Mouse (Mus musculus) neural tube, embryonic 14.5 days (tissue): ENCODE measurements at regions not wholly inside any gene's neighbourhood (a gene's known extent, or its start where the extent isn't known, plus 50 kb on each side); places are given as distances from the start of the nearest gene placed in this dataset.

Experiments used
- ATAC-seq: fragments of 200-750 bp; cut with Nextera tagmentation; 2 replicates; pipeline ENCODE4 v1.8.0; 2017; ENCODE audit warnings: low read depth, mild to moderate bottlenecking, moderate TSS enrichment, moderate library complexity
- H3K27ac ChIP-seq: fragments of 300-500 bp; sonication (generic); 2 replicates; pipeline ENCODE4 v1.5.1; 2014; ENCODE audit warnings: low read depth, mild to moderate bottlenecking, control low read depth, low read length, moderate library complexity, mixed read lengths
- H3K27me3 ChIP-seq: fragments of 300-500 bp; sonication (generic); 2 replicates; pipeline ENCODE4 v1.6.1; 2014; ENCODE audit warnings: low read length; ENCODE audit not compliant: control insufficient read depth, insufficient read depth
- H3K36me3 ChIP-seq: fragments of 300-500 bp; sonication (generic); 2 replicates; pipeline ENCODE4 v1.6.1; 2014; ENCODE audit warnings: low read length, mixed read lengths; ENCODE audit not compliant: control insufficient read depth, insufficient read depth
- H3K4me1 ChIP-seq: fragments of 300-500 bp; sonication (generic); 2 replicates; pipeline ENCODE4 v1.6.1; 2014; ENCODE audit warnings: low read length; ENCODE audit not compliant: control insufficient read depth, insufficient read depth
- H3K4me2 ChIP-seq: fragments of 300-500 bp; sonication (generic); 2 replicates; pipeline ENCODE4 v1.6.1; 2014; ENCODE audit warnings: mild to moderate bottlenecking, low read depth, low read length, control low read depth
- H3K4me3 ChIP-seq: fragments of 300-500 bp; sonication (generic); 2 replicates; pipeline ENCODE4 v1.5.1; 2014; ENCODE audit warnings: low read depth, low read length, control low read depth, mixed read lengths
- H3K9ac ChIP-seq: fragments of 300-500 bp; sonication (generic); replicated peaks from 2 replicates; pipeline ENCODE4 v1.6.1; 2014; ENCODE audit warnings: low read depth, mild to moderate bottlenecking, control low read depth, low read length, mixed read lengths
- H3K9me3 ChIP-seq: fragments of 300-500 bp; sonication (generic); 2 replicates; pipeline ENCODE4 v1.6.1; 2016; ENCODE audit warnings: low read length; ENCODE audit not compliant: control insufficient read depth
- WGBS: fragments of 180-500 bp; shearing (Covaris S2); extraction: QIAGEN DNeasy Blood & Tissue Kit; methylation state at CpG from one replicate; pipeline ENCODE4 v1.1.7; 2014; 5-methylcytosine and 5-hydroxymethylcytosine counted together

GRCm38 (mm10) chr16:50515039-50515438 is 75.9 kb downstream of the Ccdc54 start:
- no peak for ATAC-seq
- H3K27me3 ChIP-seq: no peaks in the 10 kb centered on the region
- no peaks in the 10 kb centered on the region for H3K4me1 ChIP-seq
- H3K36me3 ChIP-seq: no peaks in the 10 kb centered on the region
- no peak overlapping the region for H3K4me2 ChIP-seq
- no peak overlapping the region for H3K4me3 ChIP-seq
- 71% methylated on average over 8 of the region's 8 CpGs for WGBS
- no peak overlapping the region for H3K9ac ChIP-seq
- no peaks in the 10 kb centered on the region for H3K9me3 ChIP-seq
- no peak overlapping the region for H3K27ac ChIP-seq

- H3K27me3 ChIP-seq: no peaks in the 10 kb centered on the region
- no peak overlapping the region for H3K9ac ChIP-seq
- ATAC-seq: no peak
- WGBS: 57% methylated on average over 3 of the region's 3 CpGs
- H3K9me3 ChIP-seq: no peaks in the 10 kb centered on the region
- no peak overlapping the region for H3K27ac ChIP-seq
- H3K36me3 ChIP-seq: no peaks in the 10 kb centered on the region
- no peaks in the 10 kb centered on the region for H3K4me1 ChIP-seq
- H3K4me2 ChIP-seq: no peak overlapping the region
- H3K4me3 ChIP-seq: no peak overlapping the region
These were observed 78.9 kb downstream of the Ccdc54 start for GRCm38 (mm10) chr16:50512080-50512479.

- WGBS: 42% methylated on average over 4 of the region's 4 CpGs
- Histone ChIP-seq H3K9ac (no peak overlapping the region), H3K36me3 (no peaks in the 10 kb centered on the region)
These were observed 77.3 kb upstream of the Bbx start for GRCm38 (mm10) chr16:50509529-50509895.

GRCm38 (mm10) chr16:50508673-50509528 is 76.7 kb upstream of the Bbx start:
- H3K4me3 ChIP-seq: no peak overlapping the region
- ATAC-seq: no peak
- no peaks in the 10 kb centered on the region for H3K27me3 ChIP-seq
- H3K4me1 ChIP-seq: no peaks in the 10 kb centered on the region
- H3K9ac ChIP-seq: no peak overlapping the region
- H3K36me3 ChIP-seq: no peaks in the 10 kb centered on the region
- H3K4me2 ChIP-seq: no peak overlapping the region
- H3K9me3 ChIP-seq: no peaks in the 10 kb centered on the region
- H3K27ac ChIP-seq: no peak overlapping the region; the same call in 1 of the 2 replicates
- 74% methylated on average over 14 of the region's 14 CpGs for WGBS

More at GRCm38 (mm10) chr16:50509529-50509895, 77.3 kb upstream of the Bbx start:
- Histone ChIP-seq H3K4me1 (no peaks in the 10 kb centered on the region), H3K4me2 (no peak overlapping the region), H3K9me3 (no peaks in the 10 kb centered on the region), H3K27ac (no peak overlapping the region), H3K4me3 (no peak overlapping the region), H3K27me3 (no peaks in the 10 kb centered on the region)
- no peak for ATAC-seq

- no peaks in the 10 kb centered on the region for H3K9me3 ChIP-seq
- H3K27ac ChIP-seq: no peak overlapping the region
- H3K27me3 ChIP-seq: no peaks in the 10 kb centered on the region
- H3K4me3 ChIP-seq: no peak overlapping the region
- no peak overlapping the region for H3K9ac ChIP-seq
- H3K4me2 ChIP-seq: no peak overlapping the region
- no peaks in the 10 kb centered on the region for H3K4me1 ChIP-seq
- no peak for ATAC-seq
- no peaks in the 10 kb centered on the region for H3K36me3 ChIP-seq
- 72% methylated on average over 3 of the region's 3 CpGs for WGBS
These were observed 72.4 kb upstream of the Bbx start for GRCm38 (mm10) chr16:50504619-50505018.

- no peaks in the 10 kb centered on the region for H3K9me3 ChIP-seq
- WGBS: 76% methylated on average over 7 of the region's 7 CpGs
- H3K4me1 ChIP-seq: no peaks in the 10 kb centered on the region
- ATAC-seq: no peak
- no peak overlapping the region for H3K4me2 ChIP-seq
- no peak overlapping the region for H3K4me3 ChIP-seq
- no peaks in the 10 kb centered on the region for H3K36me3 ChIP-seq
- no peak overlapping the region for H3K27ac ChIP-seq
- no peaks in the 10 kb centered on the region for H3K27me3 ChIP-seq
- H3K9ac ChIP-seq: no peak overlapping the region
These were observed 66.7 kb upstream of the Bbx start for GRCm38 (mm10) chr16:50498909-50499308.

- H3K27ac ChIP-seq: no peak overlapping the region
- no peak for ATAC-seq
These were observed 61.5 kb upstream of the Bbx start for GRCm38 (mm10) chr16:50493662-50494061.

GRCm38 (mm10) chr16:50489244-50489643 is 57.1 kb upstream of the Bbx start:
- no peak overlapping the region for H3K4me2 ChIP-seq
- ATAC-seq: no peak
- 86% methylated on average over 6 of the region's 6 CpGs for WGBS

More at GRCm38 (mm10) chr16:50493662-50494061, 61.5 kb upstream of the Bbx start:
- H3K4me1 ChIP-seq: no peaks in the 10 kb centered on the region
- no peaks in the 10 kb centered on the region for H3K9me3 ChIP-seq
- no peaks in the 10 kb centered on the region for H3K27me3 ChIP-seq
- H3K9ac ChIP-seq: no peak overlapping the region
- no peak overlapping the region for H3K4me3 ChIP-seq
- 98% methylated on average over 2 of the region's 2 CpGs for WGBS
- no peak overlapping the region for H3K4me2 ChIP-seq
- H3K36me3 ChIP-seq: no peaks in the 10 kb centered on the region

GRCm38 (mm10) chr16:50482360-50482786 is 50.2 kb upstream of the Bbx start:
- Histone ChIP-seq H3K4me1 (no peaks in the 10 kb centered on the region), H3K27ac (no peak overlapping the region), H3K36me3 (no peaks in the 10 kb centered on the region), H3K27me3 (no peaks in the 10 kb centered on the region), H3K9ac (no peak overlapping the region), H3K4me3 (no peak overlapping the region), H3K9me3 (no peaks in the 10 kb centered on the region), H3K4me2 (no peak overlapping the region)
- no peak for ATAC-seq
- 15% methylated on average over 9 of the region's 9 CpGs for WGBS

More at GRCm38 (mm10) chr16:50489244-50489643, 57.1 kb upstream of the Bbx start:
- H3K4me1 ChIP-seq: no peaks in the 10 kb centered on the region
- H3K27me3 ChIP-seq: no peaks in the 10 kb centered on the region
- H3K9ac ChIP-seq: no peak overlapping the region
- H3K36me3 ChIP-seq: no peaks in the 10 kb centered on the region
- H3K4me3 ChIP-seq: no peak overlapping the region
- no peak overlapping the region for H3K27ac ChIP-seq
- no peaks in the 10 kb centered on the region for H3K9me3 ChIP-seq
